Mouse (Mus musculus): Measurements from ENCODE around the gene Bin2. TPM values are rescaled to one million over a fixed set of nuclear protein-coding genes. Genes with fewer than 3 reads are reported as not detected.
A peak's percentile ranks its signal among the peaks of the same experiment; 100 is the strongest.
"Not testable (repeated sequence)": the region's sequence is repeated elsewhere in the genome, so short reads cannot be mapped to it uniquely, and the experiment has no call there.

Bin2 gene
- polyA plus RNA-seq, 1 experiment from 2014 or later: 2.8 TPM

DNA sequence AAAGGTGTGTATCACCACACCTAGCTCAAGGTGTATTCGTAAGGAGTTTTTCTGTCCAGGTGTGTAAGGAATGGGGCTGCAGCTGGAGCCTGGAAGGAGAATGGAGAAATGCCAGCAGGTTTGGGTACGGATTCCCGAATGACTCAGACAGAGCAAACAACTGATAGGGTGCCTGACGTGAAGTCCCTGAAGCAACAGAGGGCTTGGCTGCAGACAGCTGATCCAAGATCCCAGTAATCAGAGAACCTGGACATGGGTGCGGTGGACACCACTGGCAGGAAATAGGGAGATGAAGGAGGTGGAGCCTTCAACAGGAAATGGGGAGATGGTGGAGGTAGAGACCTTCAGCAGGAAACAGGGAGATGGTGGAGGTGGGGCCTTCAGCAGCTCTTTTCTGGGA, 37.0 kb downstream of the Bin2 start:
- WGBS: 91% methylated on average over 5 of the region's 5 CpGs
- Histone ChIP-seq H3K4me1 (replicated peaks) (peaks cover 32% of the 10 kb centered on the region), H3K9me3 (no peaks in the 10 kb centered on the region), H3K36me3 (no peaks in the 10 kb centered on the region), H3K9ac (replicated peaks) (no peak overlapping the region), H3K4me3 (replicated peaks) (no peak overlapping the region), H3K4me2 (no peak overlapping the region), H3K27ac (no peak overlapping the region), H3K27me3 (peaks cover 49% of the 10 kb centered on the region)
- ATAC-seq (ENCODE audit: insufficient number of reproducible peaks, insufficient read depth, low FRiP score, low TSS enrichment, low read depth): no peak

- Histone ChIP-seq H3K4me1 (replicated peaks) (peaks cover 25% of the 10 kb centered on the region), H3K36me3 (no peaks in the 10 kb centered on the region), H3K27ac (no peak overlapping the region), H3K4me2 (no peak overlapping the region), H3K9ac (replicated peaks) (no peak overlapping the region), H3K4me3 (replicated peaks) (no peak overlapping the region), H3K27me3 (peaks cover 42% of the 10 kb centered on the region), H3K9me3 (no peaks in the 10 kb centered on the region)
- ATAC-seq (ENCODE audit: insufficient number of reproducible peaks, insufficient read depth, low FRiP score, low TSS enrichment, low read depth): no peak
- WGBS: 78% methylated on average over 12 of the region's 12 CpGs
Observed at GRCm38 (mm10) chr15:100631454-100632170, 37.7 kb downstream of the Bin2 start.

DNA sequence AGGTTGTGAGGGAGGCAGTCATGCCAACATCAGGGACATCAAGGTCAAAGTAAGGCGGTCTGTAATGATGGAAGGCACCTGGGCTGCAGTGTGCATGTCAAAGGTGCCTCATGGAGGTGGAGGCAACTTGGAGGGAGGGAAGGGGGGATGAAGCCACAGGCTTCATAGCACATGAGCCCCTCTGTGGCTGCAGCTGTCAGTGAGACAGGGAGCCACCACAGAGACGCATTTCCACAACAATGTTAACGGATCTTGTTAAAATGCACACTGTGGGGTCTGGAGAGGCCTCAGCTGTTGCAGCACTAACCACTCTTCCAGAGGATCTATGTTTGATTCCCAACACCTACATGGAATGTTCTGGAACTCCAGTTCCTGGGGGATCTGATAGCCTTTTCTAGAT, 39.2 kb downstream of the Bin2 start:
- Histone ChIP-seq H3K4me2 (no peak overlapping the region), H3K9ac (replicated peaks) (no peak overlapping the region), H3K4me1 (replicated peaks) (peaks cover 13% of the 10 kb centered on the region), H3K27ac (no peak overlapping the region), H3K9me3 (no peaks in the 10 kb centered on the region), H3K4me3 (replicated peaks) (no peak overlapping the region), H3K27me3 (peaks cover 28% of the 10 kb centered on the region), H3K36me3 (no peaks in the 10 kb centered on the region)
- ATAC-seq (ENCODE audit: insufficient number of reproducible peaks, insufficient read depth, low FRiP score, low TSS enrichment, low read depth): no peak
- 65% methylated on average over 3 of the region's 3 CpGs for WGBS

DNA sequence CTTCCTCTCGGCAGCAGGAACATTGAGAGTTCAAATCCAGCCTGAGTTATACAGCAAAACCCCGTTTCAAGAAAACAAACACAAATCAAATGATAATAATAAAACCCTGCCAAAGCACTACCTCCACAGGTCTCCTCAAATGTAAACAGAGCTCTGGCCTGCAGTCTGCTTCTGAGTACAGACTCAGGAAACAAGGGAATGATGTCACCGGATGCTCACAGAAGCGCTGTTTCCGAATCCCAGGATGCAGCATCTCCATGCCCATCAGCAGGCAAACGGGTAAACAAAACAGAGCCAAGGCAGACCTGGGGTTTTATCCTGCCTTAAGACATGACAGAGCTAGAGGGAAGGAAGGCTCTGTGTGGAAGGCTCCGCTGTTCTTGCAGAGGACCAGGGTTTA, 40.6 kb downstream of the Bin2 start:
- H3K9me3 ChIP-seq: no peaks in the 10 kb centered on the region
- H3K4me2 ChIP-seq: no peak overlapping the region
- H3K4me3 ChIP-seq (replicated peaks): no peak overlapping the region
- H3K27ac ChIP-seq: no peak overlapping the region
- no peak for ATAC-seq (ENCODE audit: insufficient number of reproducible peaks, insufficient read depth, low FRiP score, low TSS enrichment, low read depth)
- peaks cover 16% of the 10 kb centered on the region for H3K27me3 ChIP-seq
- H3K4me1 ChIP-seq (replicated peaks): peaks cover 12% of the 10 kb centered on the region
- no peaks in the 10 kb centered on the region for H3K36me3 ChIP-seq
- WGBS: 42% methylated on average over 7 of the region's 7 CpGs
- H3K9ac ChIP-seq (replicated peaks): no peak overlapping the region

GRCm38 (mm10) chr15:100627774-100628370, 41.5 kb downstream of the Bin2 start:
- Histone ChIP-seq H3K36me3 (no peaks in the 10 kb centered on the region), H3K27ac (0 out of 2 replicates have a peak overlapping the region, but pooled peaks have one; percentile 8), H3K9ac (replicated peaks) (0 out of 2 replicates have a peak overlapping the region, but pooled peaks have one; percentile 23), H3K27me3 (peaks cover 8% of the 10 kb centered on the region), H3K9me3 (no peaks in the 10 kb centered on the region), H3K4me3 (replicated peaks) (no peak overlapping the region), H3K4me1 (replicated peaks) (peaks cover 12% of the 10 kb centered on the region), H3K4me2 (peak overlapping the region; percentile 28)
- WGBS: 6% methylated on average over 11 of the region's 11 CpGs
- ATAC-seq (ENCODE audit: insufficient number of reproducible peaks, insufficient read depth, low FRiP score, low TSS enrichment, low read depth): no peak

DNA sequence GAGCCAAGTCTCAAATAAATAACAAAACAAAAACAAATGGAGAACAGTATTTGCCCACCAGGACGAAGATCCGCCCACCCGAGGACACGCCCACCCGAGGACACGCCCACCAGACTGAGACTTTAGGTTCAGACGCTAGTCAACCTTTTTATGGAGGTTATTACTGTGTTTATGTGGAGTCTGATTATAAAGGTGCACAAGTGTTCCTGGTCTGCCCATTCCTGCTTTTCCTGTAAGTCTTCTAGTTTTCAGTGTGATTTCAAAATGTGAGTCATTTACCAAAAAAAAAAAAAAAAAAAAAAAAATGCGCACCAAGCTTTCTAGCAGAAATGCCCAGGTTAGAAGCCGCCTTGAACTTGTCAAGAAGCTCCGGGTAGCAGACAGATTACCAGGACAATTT, 42.1 kb downstream of the Bin2 start:
- WGBS: 15% methylated on average over 10 of the region's 10 CpGs
- no peak overlapping the region for H3K27ac ChIP-seq

DNA sequence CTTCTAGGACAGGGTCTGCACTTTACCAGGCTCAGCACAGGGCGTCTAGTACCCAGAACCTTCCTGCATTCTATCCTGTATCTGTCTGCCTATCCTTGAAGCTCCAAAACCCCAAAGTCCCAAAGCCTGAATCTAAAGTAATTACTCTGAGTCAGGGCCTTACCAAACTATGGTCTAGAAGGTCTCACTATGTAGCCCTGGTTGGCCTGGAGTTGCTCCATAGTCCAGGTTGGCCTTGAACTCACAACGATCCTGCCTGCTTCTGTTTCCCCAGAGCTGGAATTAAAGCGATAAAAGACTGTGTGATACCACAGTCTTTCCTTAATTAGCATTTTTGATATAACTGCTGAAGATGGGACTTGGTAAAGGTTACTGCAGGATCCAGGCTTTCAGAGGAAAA, 44.9 kb downstream of the Bin2 start:
- H3K4me1 ChIP-seq (replicated peaks): peaks cover 12% of the 10 kb centered on the region
- no peaks in the 10 kb centered on the region for H3K9me3 ChIP-seq
- no peak for ATAC-seq (ENCODE audit: insufficient number of reproducible peaks, insufficient read depth, low FRiP score, low TSS enrichment, low read depth)
- no peaks in the 10 kb centered on the region for H3K27me3 ChIP-seq
- H3K4me2 ChIP-seq: no peak overlapping the region
- H3K9ac ChIP-seq (replicated peaks): no peak overlapping the region
- H3K27ac ChIP-seq: no peak overlapping the region
- H3K4me3 ChIP-seq (replicated peaks): no peak overlapping the region
- H3K36me3 ChIP-seq: peaks cover 16% of the 10 kb centered on the region
- WGBS: 85% methylated on average over 3 of the region's 3 CpGs

More for the DNA sequence above, 42.1 kb downstream of the Bin2 start:
- H3K4me3 ChIP-seq (replicated peaks): no peak overlapping the region
- H3K4me1 ChIP-seq (replicated peaks): peaks cover 12% of the 10 kb centered on the region
- no peaks in the 10 kb centered on the region for H3K9me3 ChIP-seq
- H3K27me3 ChIP-seq: peaks cover 4% of the 10 kb centered on the region; the same call in 1 of the 2 replicates
- H3K4me2 ChIP-seq: no peak overlapping the region
- no peak overlapping the region for H3K9ac ChIP-seq (replicated peaks)
- H3K36me3 ChIP-seq: no peaks in the 10 kb centered on the region
- no peak for ATAC-seq (ENCODE audit: insufficient number of reproducible peaks, insufficient read depth, low FRiP score, low TSS enrichment, low read depth)

DNA sequence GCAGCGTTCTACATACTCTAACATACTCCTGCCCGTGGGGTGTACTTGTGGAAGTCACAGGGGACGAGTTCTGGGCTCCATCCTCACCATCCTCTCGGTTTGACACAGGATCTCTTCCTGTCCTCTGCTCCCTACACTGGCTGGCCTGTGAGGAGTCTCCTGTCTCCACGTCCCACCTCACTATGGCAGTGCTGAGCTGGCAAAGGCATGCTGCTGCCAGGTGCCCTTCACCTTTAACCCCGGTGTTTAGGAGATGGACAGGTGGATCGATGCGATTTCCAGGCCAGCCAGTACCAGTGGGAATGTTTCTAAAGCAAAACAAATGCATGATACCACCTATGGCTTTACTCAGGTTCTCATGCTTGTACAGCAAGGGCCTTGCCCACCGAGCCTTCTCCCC, 45.6 kb downstream of the Bin2 start:
- no peak overlapping the region for H3K27ac ChIP-seq
- no peak for ATAC-seq (ENCODE audit: insufficient number of reproducible peaks, insufficient read depth, low FRiP score, low TSS enrichment, low read depth)
- no peak overlapping the region for H3K9ac ChIP-seq (replicated peaks)
- WGBS: 85% methylated on average over 9 of the region's 9 CpGs
- H3K27me3 ChIP-seq: no peaks in the 10 kb centered on the region
- no peaks in the 10 kb centered on the region for H3K9me3 ChIP-seq
- peaks cover 23% of the 10 kb centered on the region for H3K36me3 ChIP-seq
- no peak overlapping the region for H3K4me3 ChIP-seq (replicated peaks)
- H3K4me1 ChIP-seq (replicated peaks): peaks cover 12% of the 10 kb centered on the region
- H3K4me2 ChIP-seq: no peak overlapping the region

DNA sequence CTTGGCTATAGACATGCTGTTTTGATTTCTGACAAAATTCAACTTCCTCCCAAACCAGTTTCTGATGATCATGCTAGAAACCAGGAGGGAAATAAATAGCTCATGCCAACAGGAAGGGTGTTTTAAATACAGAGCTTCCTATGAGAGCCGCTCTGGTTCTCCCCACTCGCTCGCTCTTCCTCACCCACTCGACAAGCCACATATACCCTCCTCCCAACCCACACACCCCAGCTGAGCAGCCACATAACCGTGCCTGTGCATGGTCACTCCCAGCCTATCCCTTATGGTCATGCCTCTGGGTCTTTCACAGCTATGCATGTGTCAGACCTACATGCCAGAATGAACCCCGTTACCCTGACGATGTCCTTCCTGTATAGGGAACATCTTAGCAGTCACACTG, 47.2 kb downstream of the Bin2 start:
- no peak for ATAC-seq (ENCODE audit: insufficient number of reproducible peaks, insufficient read depth, low FRiP score, low TSS enrichment, low read depth)
- no peaks in the 10 kb centered on the region for H3K9me3 ChIP-seq
- 86% methylated on average over 7 of the region's 7 CpGs for WGBS
- no peak overlapping the region for H3K4me3 ChIP-seq (replicated peaks)
- no peak overlapping the region for H3K27ac ChIP-seq
- no peak overlapping the region for H3K4me2 ChIP-seq
- peaks cover 36% of the 10 kb centered on the region for H3K36me3 ChIP-seq
- H3K27me3 ChIP-seq: no peaks in the 10 kb centered on the region
- H3K4me1 ChIP-seq (replicated peaks): no peaks in the 10 kb centered on the region
- H3K9ac ChIP-seq (replicated peaks): no peak overlapping the region

- H3K9me3 ChIP-seq; H3K27ac ChIP-seq; ATAC-seq (ENCODE audit: insufficient number of reproducible peaks, insufficient read depth, low FRiP score, low TSS enrichment, low read depth); H3K4me3 ChIP-seq (replicated peaks); H3K4me2 ChIP-seq; H3K27me3 ChIP-seq; H3K4me1 ChIP-seq (replicated peaks); H3K9ac ChIP-seq (replicated peaks): not testable (repeated sequence)
- 71% methylated on average over 9 of the region's 9 CpGs for whole genome bisulfite sequencing
- peaks cover 36% of the 10 kb centered on the region for H3K36me3 ChIP-seq
Observed at GRCm38 (mm10) chr15:100621671-100622070, 47.7 kb downstream of the Bin2 start.

GRCm38 (mm10) chr15:100619200-100619599, 50.2 kb downstream of the Bin2 start:
- no peaks in the 10 kb centered on the region for H3K27me3 ChIP-seq
- H3K4me1 ChIP-seq (replicated peaks): peaks cover 12% of the 10 kb centered on the region
- H3K36me3 ChIP-seq: peaks cover 36% of the 10 kb centered on the region
- H3K4me2 ChIP-seq: no peak overlapping the region
- no peak overlapping the region for H3K9ac ChIP-seq (replicated peaks)
- H3K9me3 ChIP-seq: no peaks in the 10 kb centered on the region
- H3K4me3 ChIP-seq (replicated peaks): no peak overlapping the region
- 84% methylated on average over 7 of the region's 7 CpGs for WGBS
- ATAC-seq (ENCODE audit: insufficient number of reproducible peaks, insufficient read depth, low FRiP score, low TSS enrichment, low read depth): no peak
- no peak overlapping the region for H3K27ac ChIP-seq

All from limb, embryonic 12.5 days (tissue).